Mouse (Mus musculus) lung, postnatal 4 days (tissue): ENCODE results near the gene Ceacam10.
A peak's percentile ranks its signal among the peaks of the same experiment; 100 is the strongest.
"Not testable (repeated sequence)": the region's sequence is repeated elsewhere in the genome, so short reads cannot be mapped to it uniquely, and the experiment has no call there.

Source experiments
- DNase-seq, 2 experiments: peaks; one replicate each; pipeline ENCODE4 v3.0.0; 2021

Ceacam10 gene

DNA sequence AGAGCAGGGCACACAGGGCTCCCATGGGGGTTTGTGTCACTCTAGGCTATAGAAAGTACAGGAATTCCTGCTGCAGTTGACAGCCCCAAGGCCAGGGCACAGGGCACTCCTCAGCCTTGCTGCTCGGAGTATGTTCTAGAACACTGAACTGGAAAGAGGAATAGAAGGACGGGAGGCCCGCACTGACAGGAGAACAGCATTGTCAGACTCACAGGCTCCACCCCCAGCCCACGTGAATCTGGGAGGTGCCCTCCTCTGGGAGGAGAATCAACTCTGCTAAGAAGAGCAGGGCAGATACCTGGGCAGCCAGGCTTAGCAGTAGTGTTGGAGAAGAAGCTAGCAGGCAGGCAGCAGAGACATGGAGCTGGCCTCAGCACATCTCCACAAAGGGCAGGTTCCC lies at the start of gene Ceacam10:
Gene Ceacam10, plus strand, starts transcription at position 289 of the 400 bp plus-strand sequence.
- not testable (repeated sequence) for DNase-seq

DNA sequence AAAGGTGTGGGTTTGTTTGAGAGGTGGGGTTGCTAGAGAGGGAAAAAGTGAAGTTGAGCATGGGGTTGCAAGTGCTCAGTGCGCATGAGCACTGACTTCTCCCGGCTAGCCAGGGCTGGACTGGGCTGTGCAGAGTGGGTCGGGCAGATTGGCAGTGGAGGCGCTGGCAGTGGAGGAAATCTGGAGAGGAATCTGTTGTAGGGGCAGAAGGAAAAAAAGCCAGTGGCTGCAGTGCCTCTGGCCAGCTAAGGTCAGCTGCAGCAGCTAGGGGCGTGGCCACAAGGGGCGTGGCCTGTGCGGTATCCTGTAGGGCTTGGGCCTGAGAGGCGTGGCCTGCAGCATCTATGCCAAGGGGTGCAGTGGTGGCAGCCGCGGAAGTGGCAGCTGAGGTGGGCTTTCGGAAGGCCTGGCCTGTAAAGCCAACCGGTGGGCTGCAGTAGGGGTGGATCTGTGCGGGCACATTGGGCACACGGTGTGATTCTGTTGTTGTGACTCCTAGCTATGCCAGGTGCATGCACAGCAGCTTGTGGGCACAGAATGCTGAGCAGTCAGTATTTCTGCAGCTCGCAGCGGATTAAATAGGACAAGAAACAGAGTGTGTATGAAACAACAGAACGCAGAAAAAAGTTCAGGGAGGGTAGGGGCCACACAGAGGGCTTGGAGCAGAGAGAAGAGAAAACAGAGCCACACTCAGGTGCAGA lies 40.9 kb upstream of the Ceacam10 start:
- peak; percentile 20 to 37 for DNase-seq

DNA sequence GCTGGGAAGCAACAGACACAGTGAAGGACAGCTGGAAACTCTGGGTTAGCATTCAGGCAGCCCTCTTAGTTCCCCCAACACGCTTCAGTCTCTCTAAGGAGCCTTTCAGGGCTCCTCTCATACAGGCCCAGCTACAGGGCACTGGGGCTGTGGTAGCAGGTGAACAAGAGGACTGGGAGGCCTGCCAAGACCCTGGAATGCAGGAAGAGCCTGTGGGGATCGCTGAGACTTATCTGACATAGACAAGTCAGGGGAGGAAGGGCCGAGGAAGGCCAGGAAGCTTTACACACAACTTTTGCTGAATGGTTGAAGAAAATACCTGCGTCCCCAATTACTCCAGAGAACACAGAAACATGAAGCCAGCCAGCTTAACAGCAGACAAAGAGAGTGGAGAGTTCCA lies 26.3 kb upstream of the Ceacam10 start:
- no peak for DNase-seq

DNA sequence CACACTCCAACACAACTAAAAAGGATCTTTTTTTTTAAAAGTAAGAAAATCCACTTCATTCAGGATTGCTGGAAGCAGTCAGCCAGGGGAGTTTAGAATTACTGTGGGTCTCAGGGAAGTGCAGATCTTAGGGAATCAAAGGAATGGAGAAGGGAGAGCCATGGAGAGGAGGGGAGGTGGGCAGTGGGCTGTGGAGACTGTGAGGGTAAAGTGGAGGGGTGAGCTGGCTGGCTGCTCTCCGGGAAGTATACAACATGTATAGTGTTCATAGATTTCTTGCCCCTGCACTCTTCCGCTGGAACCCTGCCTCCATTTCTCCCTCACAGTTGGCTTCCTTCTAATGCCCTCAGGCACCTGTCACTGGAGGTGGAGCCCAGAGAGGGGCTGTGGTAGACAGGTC lies 25.4 kb upstream of the Ceacam10 start:
- DNase-seq = no peak

DNA sequence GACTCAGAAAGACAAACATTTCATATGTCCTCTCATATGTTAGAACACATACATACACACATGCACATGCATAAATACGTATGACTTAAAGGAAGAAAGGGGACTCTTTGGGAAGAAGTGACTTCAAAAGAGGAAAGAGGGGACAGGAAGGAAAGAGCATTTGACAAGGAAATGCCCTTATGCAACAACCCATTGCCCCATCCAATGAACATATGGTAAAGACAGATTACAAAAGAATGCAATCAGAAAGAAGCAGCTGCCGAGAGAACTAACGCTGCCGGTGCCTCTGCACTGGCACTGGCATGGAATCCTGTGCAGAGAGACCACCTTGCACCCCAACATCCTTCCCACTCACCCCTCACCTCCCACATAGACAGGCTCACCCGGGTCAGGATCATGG lies 23.5 kb upstream of the Ceacam10 start:
- DNase-seq = no peak

DNA sequence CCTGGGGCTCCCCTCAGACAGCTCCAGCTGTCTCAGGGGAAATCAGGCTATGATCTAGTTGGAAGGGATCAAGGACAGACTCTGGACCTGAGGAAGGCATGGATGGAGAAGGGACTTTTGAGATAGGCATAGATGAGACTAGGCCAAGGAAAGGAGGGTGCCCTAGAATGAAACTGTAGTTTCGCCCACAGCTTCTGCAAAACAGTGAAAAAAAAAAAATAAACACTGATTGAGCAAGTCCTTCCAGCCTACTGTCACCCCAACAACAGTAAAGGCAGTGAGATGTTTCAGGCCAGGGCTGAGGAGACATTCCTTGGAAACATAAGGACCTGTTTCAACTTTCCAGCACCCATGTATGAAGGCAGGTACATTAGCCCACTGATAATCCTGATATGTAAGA lies 18.5 kb upstream of the Ceacam10 start:
- no peak for DNase-seq

DNA sequence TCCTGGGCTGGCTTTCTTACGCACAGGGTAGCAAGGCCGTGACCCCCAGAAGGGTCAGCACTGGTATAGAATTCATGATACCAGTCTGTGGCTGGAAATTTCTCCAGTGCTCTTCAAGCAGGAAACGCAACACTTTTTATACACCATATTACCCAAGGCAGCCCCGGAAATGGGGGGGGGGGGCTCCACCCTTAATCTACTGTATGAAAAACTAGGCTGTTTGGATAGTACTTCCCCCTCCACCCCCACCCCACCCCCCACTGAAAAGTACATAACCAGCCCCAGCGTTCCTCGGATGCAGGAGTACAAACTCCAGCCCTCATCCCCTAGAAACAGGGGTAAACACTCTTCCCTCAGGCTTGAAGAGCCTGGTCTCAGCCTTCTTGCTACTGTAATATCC lies 16.8 kb upstream of the Ceacam10 start, which contains the start of gene Cd177:
Gene Cd177, minus strand, starts transcription at position 101 of the 400 bp plus-strand sequence.
- no peak for DNase-seq

DNA sequence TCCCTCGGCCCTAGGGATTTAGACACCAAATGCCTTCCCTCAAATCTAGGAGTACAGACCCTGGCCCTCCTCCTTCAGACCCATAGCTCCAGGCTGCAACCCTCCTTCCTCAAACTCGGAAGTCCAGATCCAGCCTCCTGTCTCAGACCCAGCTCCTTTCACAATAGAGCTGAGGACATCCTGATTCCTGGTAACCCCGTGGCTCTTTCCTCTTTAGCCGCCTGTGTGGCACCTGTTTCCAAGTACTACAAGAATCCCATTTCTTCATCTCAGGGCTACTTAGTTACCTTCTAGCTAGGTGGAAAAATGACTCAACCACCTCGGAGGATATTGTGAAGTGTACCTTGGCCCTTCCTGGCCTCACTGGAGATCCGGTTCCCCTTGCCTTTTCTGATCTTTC lies 15.8 kb upstream of the Ceacam10 start:
- DNase-seq = peak in 1 of 2 experiments; percentile 8

DNA sequence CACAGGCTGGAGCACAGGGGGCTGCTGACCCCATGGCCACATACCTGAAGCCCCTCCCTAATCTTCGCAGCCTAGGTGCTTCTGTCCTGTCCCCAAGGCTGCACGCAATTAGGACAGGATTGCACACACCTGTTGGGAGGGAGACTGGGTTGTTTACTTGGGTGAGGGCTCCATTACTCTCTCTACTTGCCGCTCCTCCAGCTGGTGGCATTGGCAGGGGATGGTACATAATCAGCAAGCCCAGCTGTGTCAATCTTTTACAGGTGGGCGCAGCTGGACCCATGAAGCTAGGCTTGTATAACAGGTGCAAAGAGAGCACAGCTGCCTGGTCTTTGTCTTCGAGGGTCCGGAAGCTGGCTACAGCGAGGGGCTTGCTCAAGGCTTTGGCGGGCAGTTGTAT lies 14.4 kb upstream of the Ceacam10 start:
- DNase-seq = peak in 1 of 2 experiments; percentile 6

DNA sequence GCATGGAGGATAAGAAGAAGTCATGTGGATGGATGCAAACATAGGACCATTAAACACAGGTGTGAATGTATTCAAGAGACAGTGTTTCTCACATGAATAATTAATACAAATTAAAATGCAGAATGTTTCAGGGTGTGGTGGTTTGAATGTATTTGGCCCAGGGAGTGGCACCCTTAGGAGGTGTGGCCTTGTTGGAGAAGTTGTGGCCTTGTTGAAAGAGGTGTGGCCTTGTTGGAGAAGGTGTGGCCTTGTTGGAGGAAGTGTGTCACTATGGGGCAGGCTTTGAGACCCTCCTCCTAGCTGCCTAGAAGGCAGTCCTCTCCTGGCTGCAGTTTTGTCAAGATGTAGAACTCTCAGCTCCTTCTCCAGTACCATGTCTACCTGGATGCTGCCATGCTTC lies 5.6 kb upstream of the Ceacam10 start:
- no peak for DNase-seq

DNA sequence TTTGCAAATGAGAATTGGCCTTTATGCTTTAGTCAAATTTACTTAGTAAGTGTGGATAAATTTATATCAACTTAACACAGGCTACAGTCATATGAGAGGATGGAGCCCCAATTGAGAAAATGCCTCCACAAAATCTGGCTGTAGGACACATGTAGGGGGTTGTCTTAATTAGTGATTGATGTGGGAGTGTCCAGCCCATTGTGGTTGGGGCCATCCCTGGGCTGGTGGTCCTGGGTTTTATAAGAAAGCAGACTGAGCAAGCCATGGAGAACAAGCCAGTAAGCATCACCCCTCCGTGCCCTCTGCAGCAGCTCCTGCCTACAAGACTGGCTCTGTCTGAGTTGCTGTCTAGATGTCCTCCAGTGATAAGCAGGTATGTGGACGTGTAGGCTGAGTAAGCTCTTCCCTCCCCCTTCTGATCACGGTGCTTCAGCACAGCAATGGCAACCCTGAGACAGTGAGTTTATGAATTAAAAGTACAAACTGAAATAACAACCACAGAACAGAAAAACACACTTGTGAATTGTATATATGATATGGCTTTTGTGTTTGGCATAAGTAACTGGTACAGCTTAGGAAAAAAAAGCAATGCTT lies 3.0 kb upstream of the Ceacam10 start:
- no peak for DNase-seq

DNA sequence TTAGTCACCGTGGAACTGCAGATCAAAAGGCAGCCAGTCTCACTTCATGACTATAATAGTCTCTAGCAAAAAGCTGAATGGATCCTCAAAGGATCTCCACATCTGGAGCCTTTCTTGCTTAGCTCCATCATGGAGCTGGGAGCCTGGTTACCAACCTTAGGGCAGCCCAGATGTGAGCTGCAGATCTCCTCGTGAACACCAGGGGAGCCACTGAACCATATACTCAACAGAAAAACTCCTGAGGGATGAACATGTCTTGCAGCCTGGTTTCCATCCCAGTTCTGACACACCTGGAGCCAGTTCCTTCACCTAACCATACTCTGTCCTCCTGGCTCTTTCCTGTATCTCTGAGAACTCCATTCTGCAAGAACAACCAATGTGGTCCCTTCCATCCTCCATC lies 861 bp upstream of the Ceacam10 start:
- DNase-seq = no peak

DNA sequence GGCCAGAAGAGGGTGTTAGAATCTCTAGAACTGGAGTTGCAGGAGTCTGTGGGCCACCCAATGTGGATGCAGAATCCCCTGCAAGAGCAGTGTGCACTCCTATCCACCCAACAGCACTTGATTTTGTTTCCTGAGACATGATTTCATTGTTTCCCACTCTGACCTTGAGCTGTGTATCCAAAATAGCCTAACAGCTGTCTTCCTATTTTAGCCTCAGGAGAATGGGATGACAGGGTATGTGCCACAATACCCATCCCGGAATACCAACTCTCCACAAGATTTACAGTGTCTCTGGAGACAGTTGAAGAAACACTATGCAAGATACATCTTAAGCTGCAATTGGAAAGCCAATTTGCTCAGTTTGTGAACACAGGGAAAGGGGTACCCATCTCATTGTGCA lies 20.9 kb downstream of the Ceacam10 start:
- no peak for DNase-seq

DNA sequence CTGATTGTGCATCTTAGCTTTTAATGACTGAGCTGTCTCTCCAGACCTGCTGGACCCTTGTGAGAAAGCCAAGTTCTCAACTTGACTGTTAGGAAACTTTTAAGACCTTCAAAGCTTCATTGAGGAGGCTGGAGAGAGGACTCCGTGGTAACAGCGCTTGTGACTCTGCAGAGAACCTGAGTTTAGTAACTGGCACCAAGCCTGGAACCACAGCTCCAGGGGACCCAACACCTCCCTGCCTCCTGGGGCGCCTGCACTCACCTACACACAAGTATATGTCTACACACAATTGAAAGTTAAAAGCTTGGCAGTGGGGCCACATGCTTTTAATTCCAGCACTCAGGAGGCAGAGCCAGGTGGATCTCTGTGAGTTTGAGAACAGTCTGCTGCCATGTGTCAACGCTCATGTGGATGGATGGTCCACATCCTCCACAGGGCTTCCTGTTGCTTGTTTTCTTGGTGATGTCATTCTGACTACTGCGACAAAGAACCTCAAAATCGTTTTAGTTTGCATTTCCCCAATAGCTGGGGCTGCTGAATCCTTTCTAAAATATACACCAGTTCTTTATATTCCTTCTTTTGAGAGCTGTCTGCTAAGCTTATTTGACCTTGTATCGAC lies 25.3 kb downstream of the Ceacam10 start:
- no peak for DNase-seq

DNA sequence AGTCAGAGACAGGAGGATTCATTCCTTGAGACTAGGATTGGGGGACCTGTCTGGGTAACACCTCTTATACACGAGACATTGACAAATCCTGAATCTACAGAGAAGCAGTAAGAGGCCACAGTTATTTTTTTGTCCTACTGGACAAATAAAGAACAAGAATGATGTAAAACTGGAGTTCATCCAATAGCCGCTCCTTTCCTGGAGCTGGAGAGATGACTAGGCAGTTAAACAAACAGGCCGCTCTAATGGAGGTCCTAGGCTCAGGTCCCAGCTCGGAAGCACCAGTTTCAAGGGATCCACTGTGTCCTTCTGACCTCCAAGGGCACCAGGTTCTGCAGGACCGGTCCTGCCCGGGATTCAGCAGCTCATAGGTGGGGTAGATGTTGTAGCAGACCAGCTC lies 27.8 kb downstream of the Ceacam10 start:
- DNase-seq = no peak

DNA sequence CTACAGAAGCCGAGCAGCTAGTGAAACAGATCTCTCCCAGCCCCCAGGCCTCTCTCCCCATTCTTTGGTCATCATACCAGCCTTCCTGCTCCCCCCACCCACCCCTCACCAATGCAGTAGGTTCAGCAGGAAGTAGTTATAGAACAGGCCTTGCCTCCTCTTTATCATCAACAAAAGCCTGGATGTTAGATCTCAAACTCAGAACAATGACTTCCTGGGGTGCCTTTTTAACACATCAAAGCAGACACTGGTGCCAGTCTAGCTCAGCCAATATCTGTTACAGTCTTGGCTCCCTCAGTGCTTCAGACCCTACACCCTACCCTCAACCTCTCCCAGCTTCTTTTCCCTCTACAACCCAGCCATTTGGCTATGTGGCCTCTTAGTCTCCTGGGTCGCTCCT lies 32.0 kb downstream of the Ceacam10 start:
- no peak for DNase-seq

DNA sequence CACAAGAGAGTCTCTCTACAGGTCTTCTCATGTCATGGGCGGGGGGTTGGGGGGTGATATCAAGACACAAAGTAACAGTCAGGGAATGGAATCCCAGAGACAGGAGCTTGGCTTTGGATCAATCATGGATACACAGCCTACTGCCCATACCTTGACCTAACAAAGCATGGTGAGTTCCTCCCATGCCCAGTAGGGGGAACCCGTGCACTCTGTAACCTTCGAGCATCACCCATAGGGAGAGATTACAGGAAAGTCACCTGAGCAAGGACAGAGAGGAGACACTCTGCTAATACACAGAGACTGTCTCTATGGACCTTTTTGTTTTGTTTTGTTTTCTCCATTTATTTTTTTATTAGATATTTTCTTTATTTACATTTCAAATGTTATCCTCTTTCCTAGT lies 40.5 kb downstream of the Ceacam10 start:
- peak; percentile 44 to 73 for DNase-seq

DNA sequence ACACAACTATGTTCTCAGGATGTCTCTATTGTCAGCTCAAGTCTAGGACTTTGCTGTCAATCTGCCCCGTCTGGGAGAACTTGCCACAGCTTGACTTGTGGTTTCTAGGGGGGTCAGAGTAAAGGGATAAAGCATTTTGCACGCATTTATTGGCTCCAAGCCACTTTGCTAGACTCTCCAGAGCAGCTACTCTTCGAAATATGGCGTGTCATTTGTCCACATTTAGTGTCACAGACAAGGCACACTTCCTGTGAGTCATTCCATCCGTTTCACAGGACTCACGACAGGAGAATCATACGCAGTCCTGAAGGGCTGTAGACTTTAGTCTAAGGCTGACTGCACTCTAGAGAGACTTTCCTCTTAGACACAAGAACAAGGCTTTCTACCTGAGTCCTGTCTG lies 47.4 kb downstream of the Ceacam10 start:
- DNase-seq = no peak

DNA sequence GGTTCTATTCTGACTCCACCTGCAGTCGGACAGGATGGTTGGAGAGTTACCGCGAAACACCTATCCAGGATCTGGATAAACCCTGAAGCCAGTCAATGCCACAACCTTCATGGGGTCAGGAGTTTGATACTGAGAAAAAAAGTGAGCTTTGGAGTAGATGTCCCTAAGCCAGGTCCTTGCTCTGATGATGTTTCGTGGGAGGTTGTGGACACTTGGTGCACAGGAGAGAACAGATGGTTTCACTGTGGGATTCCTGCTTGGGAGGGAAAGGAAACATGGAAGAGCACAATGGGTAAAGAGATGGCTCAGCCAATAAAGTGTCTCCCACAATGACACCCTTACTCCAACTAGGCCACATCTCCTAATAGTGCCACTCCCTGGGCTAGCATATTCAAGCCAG lies 50.2 kb downstream of the Ceacam10 start:
- no peak for DNase-seq
